Mouse (Mus musculus): ENCODE data around the gene Prkn.

- TF ChIP-seq CTCF (IDR thresholded peaks at IDR 0.05): no peak
- no peak for TF ChIP-seq EP300 (IDR thresholded peaks at IDR 0.05; ENCODE audit: insufficient read depth, low read depth, low read length)
Measured at GRCm38 (mm10) chr17:10791661-10792060, 48.5 kb upstream of the Prkn start.
